Mouse (Mus musculus) liver, embryonic 12.5 days (tissue): ENCODE measurements around the gene Alas2. TPM values are rescaled to one million over a fixed set of nuclear protein-coding genes. Genes with fewer than 3 reads are reported as not detected.

Source experiments
- microRNA-seq: library from miRNA; unstranded; fragments of <30 nt; microRNA quantifications from one replicate; pipeline ENCODE4, GENCODE M21; 2017
- polyA plus RNA-seq: library from polyadenylated mRNA; unstranded; fragments of >200 nt; fragmentation: Nextera tagmentation; extraction: Ambion mirVana; gene quantifications from 2 replicates; pipeline ENCODE4 v1.2.1, GENCODE M21; 2016

The Alas2 gene
- polyA plus RNA-seq, 1 experiment from 2014 or later: 776 TPM

Small RNAs within 50 kb of the gene (microRNA-seq; reads per million reads assigned to microRNA genes)
- not detected for gene Mir3620

Other genes starting within 250 kb of the Alas2 start
- gene Tmem29, start 88.2 kb upstream of the Alas2 start, polyA plus RNA-seq: 16.5 and 18.0 TPM in 2 replicates
- 6.9 and 7.1 TPM in 2 replicates for gene Pfkfb1, start 40.9 kb downstream of the Alas2 start, polyA plus RNA-seq
- gene Apex2, start 42.5 kb downstream of the Alas2 start, polyA plus RNA-seq: 13.3 and 14.4 TPM in 2 replicates
- 4.1 and 4.4 TPM in 2 replicates for gene Tro, start 110.2 kb downstream of the Alas2 start, polyA plus RNA-seq